In genomic region chr6:52158276-52159051, GRCm38 (mm10) we compare ENCODE assay signal across 7 mouse cellular contexts. TPM values are rescaled to one million over a fixed set of nuclear protein-coding genes. Genes with fewer than 3 reads are reported as not detected.
DNase-seq lines count a peak whose midpoint lies in the region; ATAC-seq and TF ChIP-seq lines count a peak whose summit lies in the region.

TSS of gene Hoxa1 (minus strand) at chr6:52158317.

- peak within 1 kb of the TSS; percentile 76 for H3K4me2 ChIP-seq in heart, embryonic 11.5 days
- peak within 1 kb of the TSS; percentile 97 for H3K4me2 ChIP-seq in kidney, embryonic 15.5 days

- WGBS in heart, embryonic 11.5 days (ENCODE audit: insufficient replicate concordance): under 1% methylated on average over 55 of the region's 55 CpGs
- under 1% methylated on average over 55 of the region's 55 CpGs for WGBS in kidney, embryonic 15.5 days
- WGBS in small intestine, adult 2 months: under 1% methylated on average over 55 of the region's 55 CpGs

- H3K27me3 ChIP-seq in heart, embryonic 11.5 days (ENCODE audit: control insufficient read depth, insufficient read depth, low read length): peaks cover 93% of the 10 kb centered on the region
- peaks cover 46% of the 10 kb centered on the region for H3K27me3 ChIP-seq in kidney, embryonic 15.5 days
- H3K27me3 ChIP-seq in small intestine, adult 2 months (ENCODE audit: control insufficient read depth, insufficient read depth, low read length): peaks cover 33% of the 10 kb centered on the region

- no peaks in the 10 kb centered on the region for H3K9me3 ChIP-seq in heart, embryonic 11.5 days (replicated peaks; ENCODE audit: control insufficient read depth, low read length)
- H3K9me3 ChIP-seq in kidney, embryonic 15.5 days (replicated peaks): no peaks in the 10 kb centered on the region

- peak within 1 kb of the TSS; percentile 68 for H3K27ac ChIP-seq in heart, embryonic 11.5 days (ENCODE audit: low read depth, low read length)
- H3K27ac ChIP-seq in kidney, embryonic 15.5 days: peak within 1 kb of the TSS; percentile 95
- H3K27ac ChIP-seq in small intestine, adult 2 months (ENCODE audit: insufficient read depth, low read depth, low read length): peak within 1 kb of the TSS; percentile 66

- TF ChIP-seq POLR2A in small intestine, adult 2 months (IDR thresholded peaks at IDR 0.05; ENCODE audit: low read depth, low read length): no peak

- H3K9ac ChIP-seq in heart, embryonic 11.5 days (ENCODE audit: low read depth, low read length): peak within 1 kb of the TSS; percentile 47
- H3K9ac ChIP-seq in kidney, embryonic 15.5 days: peak within 1 kb of the TSS; percentile 77

- intact Hi-C loops in left cerebral cortex, postnatal 36 days (cut with DNase I): loop anchor here (5.0 to 10.0 kb wide), 2 partner anchors 154 to 164 kb away; no protein-coding TSS in a partner anchor

- TF ChIP-seq CTCF in small intestine, adult 2 months (IDR thresholded peaks at IDR 0.05; ENCODE audit: extremely low read depth, insufficient read length, insufficient replicate concordance, low read depth, low read length): no peak

- no peaks in the 10 kb centered on the region for H3K36me3 ChIP-seq in heart, embryonic 11.5 days (ENCODE audit: control insufficient read depth, insufficient read depth, low read length)
- no peaks in the 10 kb centered on the region for H3K36me3 ChIP-seq in kidney, embryonic 15.5 days
- no peaks in the 10 kb centered on the region for H3K36me3 ChIP-seq in small intestine, adult 2 months (ENCODE audit: control insufficient read depth, insufficient read depth, low read length)

- peaks cover 5% of the 10 kb centered on the region; the same call in 1 of the 2 replicates for H3K4me1 ChIP-seq in heart, embryonic 11.5 days (ENCODE audit: control insufficient read depth, insufficient read depth, low read length)
- H3K4me1 ChIP-seq in kidney, embryonic 15.5 days: peaks cover 63% of the 10 kb centered on the region
- H3K4me1 ChIP-seq in small intestine, adult 2 months (ENCODE audit: control insufficient read depth, insufficient read depth, insufficient read length, low read length): peaks cover 5% of the 10 kb centered on the region; the same call in 1 of the 2 replicates

- H3K4me3 ChIP-seq in heart, embryonic 11.5 days (ENCODE audit: low read depth, low read length): peak within 1 kb of the TSS; percentile 52
- H3K4me3 ChIP-seq in kidney, embryonic 15.5 days (replicated peaks): peak within 1 kb of the TSS; percentile 85
- peak within 1 kb of the TSS; percentile 79 for H3K4me3 ChIP-seq in small intestine, adult 2 months (ENCODE audit: low read depth, low read length)

- peak; percentile 80 for ATAC-seq in heart, embryonic 11.5 days (replicated peaks; ENCODE audit: insufficient number of reproducible peaks, low FRiP score, low TSS enrichment)
- peak; percentile 83 for ATAC-seq in kidney, embryonic 15.5 days (replicated peaks; ENCODE audit: low FRiP score)

- DNase-seq in ZHBTc4 (ENCODE audit: low read depth, low spot score): peak; percentile 97
- DNase-seq in embryo, embryonic 9.5 days (ENCODE audit: extremely low spot score): peak; percentile 89
- DNase-seq in lung, postnatal 36 days: peak; percentile 91
- DNase-seq in left cerebral cortex, postnatal 36 days (ENCODE audit: low spot score in 2 of 2): no peak

RNA-seq across cellular contexts. Expression of gene Hoxa1, which starts in this region (rescaled TPM):
- polyA plus RNA-seq in heart, embryonic 11.5 days (2014; fragmentation: Nextera tagmentation; extraction: Ambion mirVana): 1.2 TPM in 2 replicates
- 0.64 and 0.81 TPM in 2 replicates for polyA plus RNA-seq in kidney, embryonic 15.5 days (2015; fragmentation: Nextera tagmentation; extraction: Ambion mirVana)
- polyA plus RNA-seq in small intestine, adult 2 months (2012; rRNA removed): 0.11 and 0.28 TPM in 2 replicates
- not detected for total RNA-seq in left cerebral cortex, postnatal 36 days (2021)

Comparison
In these comparisons a context has a peak if more than half of its experiments do, and no peak if none do; other contexts are left out.
1. Peak in ATAC-seq, H3K4me3 ChIP-seq, H3K27ac ChIP-seq, H3K9ac ChIP-seq and H3K4me2 ChIP-seq in kidney, embryonic 15.5 days; RNA of the gene not detected or under 1 TPM.
2. DNase-seq: peak in ZHBTc4 (single experiment), embryo, embryonic 9.5 days (single experiment) and lung, postnatal 36 days (single experiment); none in left cerebral cortex, postnatal 36 days (0 of 2).
3. Peak in every context shown above with its lines, with median percentiles within 50 percentile points of each other: H3K27ac ChIP-seq and H3K4me3 ChIP-seq.